Mouse (Mus musculus) hindbrain, embryonic 10.5 days (tissue): ENCODE measurements around the gene Gpd1l. TPM values are rescaled to one million over a fixed set of nuclear protein-coding genes. Genes with fewer than 3 reads are reported as not detected.
A peak's percentile ranks its signal among the peaks of the same experiment; 100 is the strongest.

Source experiments
- DNase-seq: peaks from one replicate; pipeline ENCODE4 v3.0.0-alpha.2; 2017; ENCODE audit warnings: low spot score
- H3K27ac ChIP-seq: fragments of 300-500 bp; sonication (generic); 2 replicates; pipeline ENCODE4 v1.5.1; 2016; ENCODE audit warnings: mild to moderate bottlenecking, moderate library complexity
- H3K27me3 ChIP-seq: fragments of 300-500 bp; sonication (generic); 2 replicates; pipeline ENCODE4 v1.6.1; 2016; ENCODE audit warnings: mild to moderate bottlenecking; ENCODE audit not compliant: poor library complexity, insufficient read depth, severe bottlenecking
- H3K36me3 ChIP-seq: fragments of 300-500 bp; sonication (generic); 2 replicates; pipeline ENCODE4 v1.6.1; 2016; ENCODE audit warnings: mild to moderate bottlenecking, moderate library complexity
- H3K4me1 ChIP-seq: fragments of 300-500 bp; sonication (generic); replicated peaks from 2 replicates; pipeline ENCODE4 v1.6.1; 2016; ENCODE audit warnings: mild to moderate bottlenecking
- H3K4me3 ChIP-seq: fragments of 300-500 bp; sonication (generic); 2 replicates; pipeline ENCODE4 v1.5.1; 2016; ENCODE audit warnings: mild to moderate bottlenecking, moderate library complexity
- H3K9me3 ChIP-seq: fragments of 300-500 bp; sonication (generic); 2 replicates; pipeline ENCODE4 v1.6.1; 2016; ENCODE audit warnings: mild to moderate bottlenecking, moderate library complexity
- WGBS: fragments of 180-500 bp; shearing (Covaris S2); methylation state at CpG from one replicate; pipeline ENCODE4 v1.1.7; 2016; 5-methylcytosine and 5-hydroxymethylcytosine counted together
- polyA plus RNA-seq: library from polyadenylated mRNA; unstranded; fragments of >200 nt; fragmentation: Nextera tagmentation; extraction: Ambion mirVana; gene quantifications from 2 replicates; pipeline ENCODE4 v1.2.1, GENCODE M21; 2016

Gpd1l gene
- polyA plus RNA-seq, 1 experiment from 2014 or later: 16.0 TPM

DNA sequence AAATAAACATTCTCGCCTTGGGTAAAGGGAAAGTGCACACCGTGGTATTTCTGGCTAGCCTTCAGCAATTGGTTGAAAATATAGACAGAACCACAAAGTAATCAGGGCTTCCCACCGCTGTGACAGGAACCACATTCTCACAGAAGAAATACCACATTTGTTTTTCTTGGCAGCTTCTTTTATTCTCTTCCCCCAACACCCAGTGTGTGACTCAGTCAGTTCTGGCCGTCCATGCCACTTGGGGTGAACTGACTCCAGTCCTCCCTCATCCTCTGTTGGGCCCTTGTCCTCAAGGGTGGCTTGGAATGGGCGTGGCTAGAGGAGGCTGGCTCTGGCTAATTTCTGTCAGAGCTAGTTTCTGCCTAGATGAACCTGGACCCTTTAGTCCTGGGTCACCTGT lies 14.6 kb upstream of the Gpd1l start:
- H3K9me3 ChIP-seq: no peaks in the 10 kb centered on the region
- DNase-seq: no peak
- no peaks in the 10 kb centered on the region for H3K27me3 ChIP-seq
- H3K4me3 ChIP-seq: no peak overlapping the region
- no peaks in the 10 kb centered on the region for H3K36me3 ChIP-seq
- no peaks in the 10 kb centered on the region for H3K4me1 ChIP-seq
- 68% methylated on average over 5 of the region's 5 CpGs for WGBS
- H3K27ac ChIP-seq: no peak overlapping the region

- Histone ChIP-seq H3K27ac (no peak overlapping the region), H3K36me3 (no peaks in the 10 kb centered on the region), H3K4me3 (no peak overlapping the region), H3K4me1 (no peaks in the 10 kb centered on the region), H3K27me3 (no peaks in the 10 kb centered on the region), H3K9me3 (0 out of 2 replicates have a peak, but pooled peaks cover 6% of the 10 kb centered on the region)
- DNase-seq: no peak
- WGBS: 88% methylated on average over 6 of the region's 6 CpGs
Observed at GRCm38 (mm10) chr9:114945576-114945975, 11.8 kb upstream of the Gpd1l start.

- WGBS: 91% methylated on average over 3 of the region's 3 CpGs
- 0 out of 2 replicates have a peak, but pooled peaks cover 6% of the 10 kb centered on the region for H3K9me3 ChIP-seq
- no peak overlapping the region for H3K27ac ChIP-seq
- no peak for DNase-seq
- no peaks in the 10 kb centered on the region for H3K36me3 ChIP-seq
- H3K27me3 ChIP-seq: no peaks in the 10 kb centered on the region
- no peaks in the 10 kb centered on the region for H3K4me1 ChIP-seq
- no peak overlapping the region for H3K4me3 ChIP-seq
Observed at GRCm38 (mm10) chr9:114944642-114945041, 10.9 kb upstream of the Gpd1l start.

DNA sequence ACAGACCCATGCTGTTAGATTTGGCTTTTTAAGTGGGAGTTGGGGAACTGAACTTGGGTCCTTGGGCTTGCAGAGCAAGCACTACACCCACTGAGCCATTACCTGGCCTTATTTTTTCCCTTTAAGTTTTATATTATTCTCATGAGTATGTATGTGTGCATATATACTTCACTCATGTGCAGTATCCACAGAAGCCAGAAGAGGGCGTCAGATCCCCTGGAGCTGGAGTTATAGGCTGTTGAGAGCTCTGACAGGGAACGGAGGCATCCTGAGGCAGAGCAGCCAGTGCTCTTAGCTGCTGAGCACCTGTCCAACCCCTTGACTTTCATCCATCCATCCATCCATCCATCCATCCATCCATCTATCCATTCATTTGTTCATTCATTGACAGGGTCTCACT lies 2.9 kb upstream of the Gpd1l start:
- Histone ChIP-seq H3K4me3 (no peak overlapping the region), H3K4me1 (peaks cover 32% of the 10 kb centered on the region), H3K27me3 (peaks cover 6% of the 10 kb centered on the region; the same call in 1 of the 2 replicates), H3K36me3 (no peaks in the 10 kb centered on the region), H3K27ac (no peak overlapping the region), H3K9me3 (0 out of 2 replicates have a peak, but pooled peaks cover 1% of the 10 kb centered on the region)
- no peak for DNase-seq
- 85% methylated on average over 2 of the region's 2 CpGs for WGBS

- peaks cover 32% of the 10 kb centered on the region for H3K4me1 ChIP-seq
- no peak overlapping the region for H3K27ac ChIP-seq
- H3K4me3 ChIP-seq: no peak overlapping the region
- WGBS: 82% methylated on average over 4 of the region's 4 CpGs
- no peak for DNase-seq
- peaks cover 6% of the 10 kb centered on the region; the same call in 1 of the 2 replicates for H3K27me3 ChIP-seq
- H3K9me3 ChIP-seq: no peaks in the 10 kb centered on the region
- no peaks in the 10 kb centered on the region for H3K36me3 ChIP-seq
Observed at GRCm38 (mm10) chr9:114935321-114935720, 1.5 kb upstream of the Gpd1l start.

DNA sequence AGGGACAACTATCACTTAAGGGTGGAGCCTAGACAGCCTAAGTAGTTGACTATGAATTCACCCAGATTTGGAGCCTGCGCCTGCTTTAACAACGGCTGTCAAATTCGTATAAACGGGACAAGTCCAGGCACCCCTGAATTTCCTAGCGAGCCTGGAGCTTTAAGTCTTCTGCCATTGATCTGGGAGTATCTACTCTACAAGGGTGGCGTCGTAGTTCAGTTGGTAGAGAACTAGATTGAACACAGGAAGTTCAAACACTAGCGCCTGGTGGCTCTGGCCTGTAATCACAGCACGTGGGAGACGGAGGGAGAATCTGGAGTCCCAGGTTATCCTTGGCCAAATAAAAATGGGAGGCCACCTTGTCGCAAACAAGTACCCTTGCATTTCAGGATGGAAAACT lies 444 bp upstream of the Gpd1l start:
- 70% methylated on average over 11 of the region's 11 CpGs for WGBS
- Histone ChIP-seq H3K36me3 (no peaks in the 10 kb centered on the region), H3K4me3 (peak overlapping the region; percentile 78), H3K9me3 (no peaks in the 10 kb centered on the region), H3K4me1 (peaks cover 32% of the 10 kb centered on the region), H3K27me3 (peaks cover 6% of the 10 kb centered on the region; the same call in 1 of the 2 replicates), H3K27ac (peak overlapping the region; percentile 88)
- no peak for DNase-seq

DNA sequence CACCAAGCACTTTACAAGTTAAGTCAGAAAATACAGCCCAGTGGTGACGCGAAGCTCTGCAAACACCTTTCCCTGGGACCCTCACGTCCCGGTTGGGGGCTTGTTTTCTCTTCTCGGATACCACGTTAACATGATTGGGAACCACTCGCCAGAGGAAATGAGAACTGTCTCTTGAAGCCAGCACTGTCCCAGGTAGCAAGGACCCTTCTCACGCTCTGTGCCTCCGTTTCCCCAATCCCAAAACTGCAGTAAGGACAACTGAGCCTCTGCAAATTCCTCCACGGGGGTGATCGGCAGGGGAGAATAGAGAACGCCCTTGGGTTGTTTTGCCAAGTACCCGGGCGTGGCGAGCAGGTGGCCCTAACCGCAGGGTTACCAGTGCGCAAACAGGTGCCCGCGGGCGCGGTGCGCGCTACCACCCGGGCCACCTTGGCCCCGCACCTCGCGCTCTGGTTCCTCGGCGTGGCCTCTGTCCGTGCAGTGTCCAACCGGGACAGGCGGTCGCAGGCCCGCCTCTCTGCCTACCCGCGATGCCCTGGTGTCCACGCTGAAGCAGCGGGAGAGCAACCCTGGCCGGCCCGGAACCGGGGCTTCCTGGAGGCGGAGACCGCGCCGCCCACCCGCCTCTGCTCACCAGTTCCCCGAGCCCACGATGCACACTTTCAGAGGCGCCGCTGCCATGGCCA lies 607 bp downstream of the Gpd1l start:
- no peak for DNase-seq
- H3K9me3 ChIP-seq: no peaks in the 10 kb centered on the region
- peak overlapping the region; percentile 88 for H3K27ac ChIP-seq
- peaks cover 6% of the 10 kb centered on the region; the same call in 1 of the 2 replicates for H3K27me3 ChIP-seq
- H3K4me1 ChIP-seq: peaks cover 32% of the 10 kb centered on the region
- 2% methylated on average over 50 of the region's 50 CpGs for WGBS
- H3K4me3 ChIP-seq: peak overlapping the region; percentile 78
- no peaks in the 10 kb centered on the region for H3K36me3 ChIP-seq

GRCm38 (mm10) chr9:114932607-114933006 lies 1.2 kb downstream of the Gpd1l start:
- Histone ChIP-seq H3K4me1 (peaks cover 32% of the 10 kb centered on the region), H3K27me3 (peaks cover 6% of the 10 kb centered on the region; the same call in 1 of the 2 replicates), H3K36me3 (no peaks in the 10 kb centered on the region), H3K4me3 (peak overlapping the region; percentile 78), H3K9me3 (no peaks in the 10 kb centered on the region), H3K27ac (peak overlapping the region; percentile 88; the same call in 1 of the 2 replicates)
- no peak for DNase-seq
- WGBS: 22% methylated on average over 13 of the region's 13 CpGs

DNA sequence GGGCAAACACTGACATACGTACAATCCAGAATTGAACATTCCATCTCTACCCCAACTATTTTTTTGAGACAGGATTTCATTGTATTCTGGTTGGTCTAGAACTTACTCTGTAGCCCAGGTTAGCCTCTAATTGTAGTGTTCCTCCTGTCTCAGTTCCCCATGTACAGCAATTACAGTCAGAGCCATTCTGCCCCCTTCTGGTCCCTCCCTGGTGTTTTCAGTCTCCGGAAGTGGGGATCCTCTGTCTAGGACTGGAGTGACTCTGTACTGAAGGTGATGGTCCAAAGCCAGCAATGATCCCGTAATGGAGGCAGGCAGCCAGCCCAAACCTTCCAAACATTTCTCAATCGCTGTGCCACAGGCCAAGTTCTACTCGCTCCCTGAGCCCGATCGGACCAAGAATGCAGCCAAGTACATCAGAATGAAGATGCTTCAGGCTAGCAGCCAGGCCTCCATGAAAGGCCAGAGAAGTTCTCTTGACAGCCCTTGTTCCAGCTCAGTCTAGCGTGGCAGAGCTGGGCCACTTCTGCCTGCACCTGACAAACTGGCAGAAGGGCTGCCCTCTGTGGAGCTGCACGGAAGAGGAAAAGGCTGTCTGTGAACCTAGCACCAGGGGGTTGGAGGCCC lies 3.2 kb downstream of the Gpd1l start:
- Histone ChIP-seq H3K27ac (no peak overlapping the region), H3K4me1 (peaks cover 32% of the 10 kb centered on the region), H3K36me3 (no peaks in the 10 kb centered on the region), H3K4me3 (no peak overlapping the region), H3K9me3 (no peaks in the 10 kb centered on the region), H3K27me3 (peaks cover 6% of the 10 kb centered on the region; the same call in 1 of the 2 replicates)
- 74% methylated on average over 9 of the region's 9 CpGs for WGBS
- DNase-seq: no peak

DNA sequence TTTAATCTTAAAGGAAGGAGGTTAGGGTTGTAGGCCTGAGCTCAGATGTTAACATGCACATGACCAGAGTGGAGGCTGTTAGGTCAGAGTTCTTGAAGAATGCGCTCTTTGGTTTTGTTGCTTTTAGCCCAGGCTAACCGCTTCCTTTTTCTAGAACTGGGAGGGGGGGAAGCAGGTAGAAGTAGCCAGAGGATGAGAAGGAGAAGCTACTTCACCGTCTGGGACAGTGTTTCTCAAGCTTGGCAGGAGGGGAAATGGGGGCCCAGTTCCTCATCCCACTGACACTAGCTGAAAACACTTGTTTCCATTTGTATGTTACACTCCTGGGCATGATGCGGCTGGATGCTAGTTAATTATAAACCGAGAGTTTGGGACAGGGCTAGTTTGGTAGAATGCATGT lies 8.2 kb downstream of the Gpd1l start:
- Histone ChIP-seq H3K36me3 (no peaks in the 10 kb centered on the region), H3K27ac (no peak overlapping the region), H3K27me3 (no peaks in the 10 kb centered on the region), H3K9me3 (no peaks in the 10 kb centered on the region), H3K4me1 (peaks cover 19% of the 10 kb centered on the region), H3K4me3 (no peak overlapping the region)
- 89% methylated on average over 5 of the region's 5 CpGs for WGBS
- no peak for DNase-seq

DNA sequence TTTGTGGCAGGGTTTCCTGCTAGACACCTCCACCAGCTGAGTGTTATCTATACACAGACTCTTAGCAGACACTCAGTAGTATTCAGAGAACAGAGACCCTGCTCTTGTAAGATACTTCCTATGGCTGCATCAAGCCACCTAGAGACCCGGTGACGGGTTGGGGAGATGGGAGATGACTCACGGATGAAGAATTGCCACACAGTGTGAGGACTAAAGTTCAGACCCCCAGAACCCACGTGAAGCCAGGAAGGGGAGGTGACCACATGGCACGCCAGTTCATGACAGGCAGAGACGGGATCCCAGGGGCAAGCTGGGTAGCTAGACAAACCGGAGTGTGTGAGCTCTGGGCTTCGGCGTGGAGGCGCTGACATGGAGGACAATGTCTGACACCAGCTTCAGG lies 8.7 kb downstream of the Gpd1l start:
- no peaks in the 10 kb centered on the region for H3K36me3 ChIP-seq
- no peak overlapping the region for H3K4me3 ChIP-seq
- 85% methylated on average over 10 of the region's 10 CpGs for WGBS
- 0 out of 2 replicates have a peak overlapping the region, but pooled peaks have one; percentile 35 for H3K27ac ChIP-seq
- peaks cover 19% of the 10 kb centered on the region for H3K4me1 ChIP-seq
- H3K9me3 ChIP-seq: no peaks in the 10 kb centered on the region
- no peaks in the 10 kb centered on the region for H3K27me3 ChIP-seq
- no peak for DNase-seq

- 0 out of 2 replicates have a peak overlapping the region, but pooled peaks have one; percentile 35 for H3K27ac ChIP-seq
- 72% methylated on average over 5 of the region's 5 CpGs for WGBS
- H3K9me3 ChIP-seq: no peaks in the 10 kb centered on the region
Observed at GRCm38 (mm10) chr9:114924511-114924910, 9.3 kb downstream of the Gpd1l start.

GRCm38 (mm10) chr9:114922209-114922608 lies 11.6 kb downstream of the Gpd1l start:
- Histone ChIP-seq H3K4me3 (no peak overlapping the region), H3K27ac (no peak overlapping the region), H3K27me3 (no peaks in the 10 kb centered on the region), H3K36me3 (peaks cover 8% of the 10 kb centered on the region), H3K4me1 (peaks cover 19% of the 10 kb centered on the region), H3K9me3 (no peaks in the 10 kb centered on the region)
- DNase-seq: no peak
- 64% methylated on average over 5 of the region's 5 CpGs for WGBS

More at GRCm38 (mm10) chr9:114924511-114924910, 9.3 kb downstream of the Gpd1l start:
- Histone ChIP-seq H3K4me3 (no peak overlapping the region), H3K4me1 (peaks cover 19% of the 10 kb centered on the region), H3K36me3 (no peaks in the 10 kb centered on the region), H3K27me3 (no peaks in the 10 kb centered on the region)
- DNase-seq: no peak
